Mouse (Mus musculus) embryonic facial prominence, embryonic 10.5 days (tissue): ENCODE measurements around the gene Zfp827. TPM values are rescaled to one million over a fixed set of nuclear protein-coding genes. Genes with fewer than 3 reads are reported as not detected.
"Not testable (repeated sequence)": the region's sequence is repeated elsewhere in the genome, so short reads cannot be mapped to it uniquely, and the experiment has no call there.

ENCODE experiments used
- DNase-seq: peaks from one replicate; pipeline ENCODE4 v3.0.0-alpha.2; 2017; ENCODE audit warnings: low spot score
- H3K27ac ChIP-seq: fragments of 300-500 bp; sonication (generic); replicated peaks from 2 replicates; pipeline ENCODE4 v1.5.1; 2016; ENCODE audit warnings: mild to moderate bottlenecking
- H3K27me3 ChIP-seq: fragments of 300-500 bp; sonication (generic); replicated peaks from 2 replicates; pipeline ENCODE4 v1.6.1; 2016; ENCODE audit warnings: low read depth, mild to moderate bottlenecking; ENCODE audit not compliant: poor library complexity, severe bottlenecking
- H3K36me3 ChIP-seq: fragments of 300-500 bp; sonication (generic); replicated peaks from 2 replicates; pipeline ENCODE4 v1.6.1; 2016; ENCODE audit warnings: mild to moderate bottlenecking, moderate library complexity
- H3K4me1 ChIP-seq: fragments of 300-500 bp; sonication (generic); 2 replicates; pipeline ENCODE4 v1.6.1; 2016
- H3K4me3 ChIP-seq: fragments of 300-500 bp; sonication (generic); 2 replicates; pipeline ENCODE4 v1.5.1; 2016; ENCODE audit warnings: mild to moderate bottlenecking, moderate library complexity
- H3K9me3 ChIP-seq: fragments of 300-500 bp; sonication (generic); 2 replicates; pipeline ENCODE4 v1.6.1; 2016; ENCODE audit warnings: mild to moderate bottlenecking
- WGBS: fragments of 180-500 bp; shearing (Covaris S2); methylation state at CpG from one replicate; pipeline ENCODE4 v1.1.7; 2016; 5-methylcytosine and 5-hydroxymethylcytosine counted together
- polyA plus RNA-seq: library from polyadenylated mRNA; unstranded; fragments of >200 nt; fragmentation: Nextera tagmentation; extraction: Ambion mirVana; gene quantifications from 2 replicates; pipeline ENCODE4 v1.2.1, GENCODE M21; 2016

Gene Zfp827
- polyA plus RNA-seq, 1 experiment from 2014 or later = 8.2 TPM

DNA sequence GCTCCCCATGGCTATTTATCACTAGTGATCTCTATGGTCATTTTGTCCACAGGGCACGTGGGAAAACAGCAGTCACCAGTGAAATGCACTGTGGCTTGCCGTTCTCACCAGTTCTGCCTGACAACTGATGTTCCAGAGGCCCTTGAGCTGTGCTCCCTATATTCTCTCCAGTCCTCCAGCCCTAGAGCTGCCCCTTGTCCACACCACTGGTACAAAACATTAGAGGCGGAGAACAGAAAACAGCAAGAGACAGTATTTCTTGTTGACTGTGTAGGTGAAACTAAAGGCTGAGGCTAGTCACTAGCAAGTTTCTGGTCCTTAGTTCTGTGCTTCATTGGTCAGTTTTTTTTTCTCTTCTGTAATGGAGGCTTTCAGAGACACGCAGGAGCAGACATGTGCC lies 96.0 kb downstream of the Zfp827 start:
- H3K27me3 ChIP-seq = no peaks in the 10 kb centered on the region
- peaks cover 97% of the 10 kb centered on the region for H3K36me3 ChIP-seq
- no peak overlapping the region for H3K4me3 ChIP-seq
- WGBS = 85% methylated on average over 4 of the region's 4 CpGs
- DNase-seq = no peak
- H3K27ac ChIP-seq = no peak overlapping the region
- no peaks in the 10 kb centered on the region for H3K4me1 ChIP-seq
- no peaks in the 10 kb centered on the region for H3K9me3 ChIP-seq

- H3K4me3 ChIP-seq = no peak overlapping the region
- no peaks in the 10 kb centered on the region for H3K27me3 ChIP-seq
- no peaks in the 10 kb centered on the region for H3K9me3 ChIP-seq
- DNase-seq = no peak
- H3K27ac ChIP-seq = no peak overlapping the region
- 51% methylated on average over 7 of the region's 7 CpGs for WGBS
- H3K4me1 ChIP-seq = no peaks in the 10 kb centered on the region
- peaks cover 98% of the 10 kb centered on the region for H3K36me3 ChIP-seq
Observed at GRCm38 (mm10) chr8:79127211-79127816, 99.1 kb downstream of the Zfp827 start.

DNA sequence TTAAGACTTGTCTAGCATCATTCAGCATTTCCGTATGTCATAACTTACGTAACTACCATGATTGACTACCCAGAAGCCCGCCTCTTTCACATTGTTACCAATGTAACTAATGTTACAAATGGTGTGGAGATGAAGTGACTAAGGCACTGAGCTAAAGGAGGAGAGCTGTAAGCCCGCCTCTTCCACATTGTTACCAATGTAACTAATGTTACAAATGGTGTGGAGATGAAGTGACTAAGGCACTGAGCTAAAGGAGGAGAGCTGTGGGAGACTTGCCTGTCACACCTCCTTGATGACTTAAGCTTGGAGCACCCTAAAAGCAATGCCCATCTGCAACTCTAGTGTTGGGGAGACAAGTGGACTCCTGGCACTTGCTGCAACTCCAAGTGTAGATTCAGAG lies 100.3 kb downstream of the Zfp827 start:
- WGBS = 93% methylated on average over 4 of the region's 4 CpGs
- not testable (repeated sequence) for H3K4me3 ChIP-seq, DNase-seq, H3K27me3 ChIP-seq, H3K27ac ChIP-seq, H3K9me3 ChIP-seq, H3K4me1 ChIP-seq
- H3K36me3 ChIP-seq = peaks cover 98% of the 10 kb centered on the region

DNA sequence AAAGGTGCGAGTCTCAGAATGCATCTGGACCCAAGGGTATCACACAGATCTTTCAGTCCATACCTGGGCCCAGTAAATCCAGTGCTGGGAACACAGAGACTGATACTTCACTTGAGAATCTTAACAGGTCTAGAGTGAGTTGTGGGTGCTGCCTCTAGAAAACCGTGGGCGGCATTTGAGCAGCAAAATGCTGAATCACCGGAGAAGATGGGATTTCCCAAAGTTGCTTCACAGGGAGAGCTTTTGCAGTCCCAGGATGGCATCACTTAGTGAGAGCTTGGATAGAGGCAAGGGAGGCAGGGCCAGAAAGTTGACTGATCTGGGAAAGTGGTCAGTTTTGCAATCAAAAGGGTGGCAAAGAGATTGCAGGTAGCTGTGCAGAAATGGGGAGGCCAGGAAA lies 111.4 kb downstream of the Zfp827 start:
- WGBS = 93% methylated on average over 4 of the region's 4 CpGs
- H3K36me3 ChIP-seq = peaks cover 98% of the 10 kb centered on the region
- no peak for DNase-seq
- no peaks in the 10 kb centered on the region for H3K27me3 ChIP-seq
- H3K9me3 ChIP-seq = no peaks in the 10 kb centered on the region
- H3K4me1 ChIP-seq = no peaks in the 10 kb centered on the region
- H3K4me3 ChIP-seq = no peak overlapping the region
- no peak overlapping the region for H3K27ac ChIP-seq

DNA sequence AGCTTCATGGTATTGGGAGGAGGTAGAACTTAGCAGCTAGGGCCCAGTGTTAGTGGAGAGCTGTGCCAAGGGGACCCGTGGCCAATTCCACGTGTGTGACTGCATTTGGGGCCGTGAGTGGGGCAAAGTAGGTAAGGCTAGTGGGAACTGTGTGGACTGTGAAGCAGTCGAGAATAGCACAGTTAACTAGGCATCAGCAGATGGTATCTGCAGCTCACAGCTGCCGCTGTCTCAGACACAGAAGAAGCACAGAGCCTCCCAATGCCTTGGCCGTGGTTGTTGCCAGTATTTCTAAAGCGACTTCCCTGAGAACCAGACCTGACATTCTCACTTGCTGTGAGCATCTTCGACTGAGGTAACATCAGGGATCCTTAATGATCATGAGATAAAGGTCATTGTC lies 112.7 kb downstream of the Zfp827 start:
- Histone ChIP-seq H3K9me3 (no peaks in the 10 kb centered on the region), H3K4me3 (no peak overlapping the region), H3K27ac (no peak overlapping the region), H3K36me3 (peaks cover 98% of the 10 kb centered on the region), H3K4me1 (no peaks in the 10 kb centered on the region), H3K27me3 (no peaks in the 10 kb centered on the region)
- no peak for DNase-seq
- WGBS = 91% methylated on average over 8 of the region's 8 CpGs

DNA sequence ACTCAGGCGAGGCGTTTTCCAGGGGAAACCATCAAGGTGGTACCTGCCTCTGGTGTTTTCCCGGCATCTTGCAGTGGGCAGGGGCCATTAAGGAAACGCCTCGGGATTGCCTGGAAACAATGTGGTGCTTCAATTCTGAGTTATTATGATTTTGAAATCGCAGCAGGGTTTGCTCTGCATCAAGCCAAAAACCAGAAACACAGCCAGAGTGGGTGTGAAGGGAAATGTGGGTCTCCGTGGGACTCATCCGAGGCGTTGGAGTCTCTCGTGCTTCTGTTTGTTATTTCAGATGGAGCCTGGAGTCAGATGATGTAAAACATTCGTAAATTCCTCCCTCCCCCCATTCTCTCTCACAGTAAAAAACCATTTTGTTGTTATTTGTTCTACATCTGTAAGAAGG lies 113.4 kb downstream of the Zfp827 start:
- 87% methylated on average over 11 of the region's 11 CpGs for WGBS
- no peak for DNase-seq
- Histone ChIP-seq H3K9me3 (no peaks in the 10 kb centered on the region), H3K36me3 (peaks cover 98% of the 10 kb centered on the region), H3K27me3 (no peaks in the 10 kb centered on the region), H3K4me3 (no peak overlapping the region), H3K4me1 (no peaks in the 10 kb centered on the region), H3K27ac (no peak overlapping the region)

DNA sequence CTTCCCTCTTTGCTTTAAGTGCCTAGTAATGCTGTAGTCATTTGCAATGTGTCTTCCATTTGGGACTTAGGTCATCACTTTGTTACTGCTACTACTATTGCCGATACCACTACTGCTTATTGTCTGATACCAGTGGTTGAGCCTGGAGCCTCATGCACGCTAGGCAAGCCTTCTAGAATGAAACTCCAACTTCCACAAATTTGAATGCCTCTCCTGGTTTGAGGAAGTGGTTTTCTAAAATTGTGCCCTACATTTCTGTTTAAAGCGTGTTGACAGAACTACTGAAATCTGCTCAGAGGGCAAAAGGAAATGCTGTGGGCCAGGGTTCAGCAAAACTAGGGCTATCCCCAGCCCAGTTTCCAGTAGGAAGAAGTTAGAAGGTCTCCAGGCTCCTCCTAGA lies 115.5 kb downstream of the Zfp827 start:
- Histone ChIP-seq H3K4me1 (no peaks in the 10 kb centered on the region), H3K27ac (no peak overlapping the region), H3K9me3 (no peaks in the 10 kb centered on the region), H3K27me3 (no peaks in the 10 kb centered on the region), H3K36me3 (peaks cover 89% of the 10 kb centered on the region), H3K4me3 (no peak overlapping the region)
- 92% methylated on average over 3 of the region's 3 CpGs for WGBS
- no peak for DNase-seq

DNA sequence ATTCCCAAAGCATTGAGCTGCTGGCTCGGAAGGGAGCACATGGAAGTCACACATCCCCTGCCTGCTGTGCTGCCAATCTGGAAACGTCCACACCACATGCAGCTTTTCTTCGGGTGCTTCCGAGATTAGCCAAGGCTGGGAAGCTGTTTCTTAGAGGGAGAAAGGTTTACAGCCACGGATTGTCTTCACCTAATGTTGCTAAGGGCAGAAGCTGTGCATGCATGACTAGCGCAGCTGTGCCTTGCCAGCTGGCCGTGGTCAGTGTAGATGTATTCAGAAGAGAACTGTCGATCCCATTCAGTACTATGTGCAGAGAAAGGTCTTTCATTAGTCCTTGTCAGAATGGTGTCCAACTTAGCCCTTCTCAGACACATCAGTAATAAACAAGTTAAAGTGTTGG lies 117.0 kb downstream of the Zfp827 start:
- Histone ChIP-seq H3K9me3 (no peaks in the 10 kb centered on the region), H3K4me3 (no peak overlapping the region), H3K27me3 (no peaks in the 10 kb centered on the region), H3K4me1 (no peaks in the 10 kb centered on the region), H3K36me3 (peaks cover 87% of the 10 kb centered on the region), H3K27ac (no peak overlapping the region)
- DNase-seq = no peak
- 89% methylated on average over 8 of the region's 8 CpGs for WGBS

GRCm38 (mm10) chr8:79145626-79146025 lies 117.4 kb downstream of the Zfp827 start:
- WGBS = 92% methylated on average over 10 of the region's 10 CpGs
- H3K27me3 ChIP-seq = no peaks in the 10 kb centered on the region
- H3K36me3 ChIP-seq = peaks cover 87% of the 10 kb centered on the region
- H3K4me3 ChIP-seq = no peak overlapping the region
- no peak for DNase-seq
- H3K27ac ChIP-seq = no peak overlapping the region
- no peaks in the 10 kb centered on the region for H3K9me3 ChIP-seq
- no peaks in the 10 kb centered on the region for H3K4me1 ChIP-seq

DNA sequence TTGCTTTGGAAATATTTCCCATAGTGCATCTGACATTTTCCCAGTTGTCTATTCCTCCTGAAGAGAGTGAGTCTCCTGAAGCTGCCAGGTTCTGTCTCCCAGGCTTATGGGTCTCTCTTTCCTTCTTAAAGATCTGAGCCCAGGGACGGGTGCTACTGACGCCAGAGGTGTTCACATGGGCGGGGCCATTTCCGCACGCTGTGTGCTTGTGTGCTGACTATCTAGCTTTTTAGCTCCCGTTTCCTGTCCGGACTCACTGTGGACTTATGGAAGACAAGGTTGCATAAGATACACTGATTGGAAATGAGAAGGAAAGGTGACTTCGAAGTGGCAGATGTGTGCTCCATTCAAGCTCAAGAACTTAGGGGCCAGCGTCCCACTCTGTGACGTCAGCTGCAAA lies 120.6 kb downstream of the Zfp827 start:
- H3K9me3 ChIP-seq = no peaks in the 10 kb centered on the region
- H3K4me1 ChIP-seq = no peaks in the 10 kb centered on the region
- peaks cover 82% of the 10 kb centered on the region for H3K36me3 ChIP-seq
- no peak for DNase-seq
- 90% methylated on average over 10 of the region's 10 CpGs for WGBS
- no peak overlapping the region for H3K27ac ChIP-seq
- H3K4me3 ChIP-seq = no peak overlapping the region
- no peaks in the 10 kb centered on the region for H3K27me3 ChIP-seq

- Histone ChIP-seq H3K4me3 (no peak overlapping the region), H3K9me3 (no peaks in the 10 kb centered on the region), H3K27ac (no peak overlapping the region), H3K4me1 (no peaks in the 10 kb centered on the region), H3K36me3 (peaks cover 80% of the 10 kb centered on the region), H3K27me3 (no peaks in the 10 kb centered on the region)
- 95% methylated on average over 10 of the region's 10 CpGs for WGBS
- DNase-seq = no peak
Observed at GRCm38 (mm10) chr8:79149880-79150279, 121.6 kb downstream of the Zfp827 start.

- H3K27me3 ChIP-seq = no peaks in the 10 kb centered on the region
- 83% methylated on average over 11 of the region's 11 CpGs for WGBS
- no peak for DNase-seq
- no peaks in the 10 kb centered on the region for H3K9me3 ChIP-seq
- H3K27ac ChIP-seq = no peak overlapping the region
- H3K36me3 ChIP-seq = peaks cover 80% of the 10 kb centered on the region
- H3K4me1 ChIP-seq = no peaks in the 10 kb centered on the region
- no peak overlapping the region for H3K4me3 ChIP-seq
Observed at GRCm38 (mm10) chr8:79150544-79151192, 122.4 kb downstream of the Zfp827 start.

- WGBS = 92% methylated on average over 4 of the region's 4 CpGs
- Histone ChIP-seq H3K4me1 (peaks cover 4% of the 10 kb centered on the region), H3K27ac (no peak overlapping the region), H3K36me3 (peaks cover 79% of the 10 kb centered on the region), H3K9me3 (no peaks in the 10 kb centered on the region), H3K4me3 (no peak overlapping the region), H3K27me3 (no peaks in the 10 kb centered on the region)
- no peak for DNase-seq
Observed at GRCm38 (mm10) chr8:79151644-79152043, 123.4 kb downstream of the Zfp827 start.
